Mouse (Mus musculus): ENCODE measurements around the gene Dnajb3. TPM values are rescaled to one million over a fixed set of nuclear protein-coding genes. Genes with fewer than 3 reads are reported as not detected.

The Dnajb3 gene
- polyA plus RNA-seq, 1 experiment from 2014 or later, result 9.6 TPM

GRCm38 (mm10) chr1:88215466-88216380, 10.1 kb upstream of the Dnajb3 start:
- Histone ChIP-seq H3K36me3 (ENCODE audit: control insufficient read depth, insufficient read depth, low read length) (peaks cover 2% of the 10 kb centered on the region; the same call in 1 of the 2 replicates), H3K9ac (ENCODE audit: low read depth, low read length) (no peak overlapping the region), H3K27ac (ENCODE audit: low read depth, low read length) (no peak overlapping the region), H3K4me1 (ENCODE audit: control insufficient read depth, insufficient read depth, low read length) (no peaks in the 10 kb centered on the region), H3K4me2 (no peak overlapping the region), H3K27me3 (ENCODE audit: control insufficient read depth, insufficient read depth, low read length) (no peaks in the 10 kb centered on the region), H3K4me3 (ENCODE audit: low read depth, low read length) (no peak overlapping the region), H3K9me3 (replicated peaks; ENCODE audit: control insufficient read depth, low read length) (peaks cover 60% of the 10 kb centered on the region)
- WGBS (ENCODE audit: insufficient replicate concordance), result 62% methylated on average over 10 of the region's 10 CpGs
- ATAC-seq (replicated peaks; ENCODE audit: insufficient number of reproducible peaks, low FRiP score, low TSS enrichment), result no peak

- no peaks in the 10 kb centered on the region for H3K4me1 ChIP-seq (ENCODE audit: control insufficient read depth, insufficient read depth, low read length)
- peaks cover 2% of the 10 kb centered on the region; the same call in 1 of the 2 replicates for H3K36me3 ChIP-seq (ENCODE audit: control insufficient read depth, insufficient read depth, low read length)
- no peak overlapping the region for H3K9ac ChIP-seq (ENCODE audit: low read depth, low read length)
- WGBS (ENCODE audit: insufficient replicate concordance), result 71% methylated on average over 2 of the region's 2 CpGs
- no peak; the same call in 1 of the 2 replicates for ATAC-seq (replicated peaks; ENCODE audit: insufficient number of reproducible peaks, low FRiP score, low TSS enrichment)
- peaks cover 60% of the 10 kb centered on the region for H3K9me3 ChIP-seq (replicated peaks; ENCODE audit: control insufficient read depth, low read length)
- H3K27ac ChIP-seq (ENCODE audit: low read depth, low read length), result no peak overlapping the region
- H3K27me3 ChIP-seq (ENCODE audit: control insufficient read depth, insufficient read depth, low read length), result no peaks in the 10 kb centered on the region
- no peak overlapping the region for H3K4me2 ChIP-seq
- H3K4me3 ChIP-seq (ENCODE audit: low read depth, low read length), result no peak overlapping the region
Observed at GRCm38 (mm10) chr1:88214462-88214952, 8.9 kb upstream of the Dnajb3 start.

DNA sequence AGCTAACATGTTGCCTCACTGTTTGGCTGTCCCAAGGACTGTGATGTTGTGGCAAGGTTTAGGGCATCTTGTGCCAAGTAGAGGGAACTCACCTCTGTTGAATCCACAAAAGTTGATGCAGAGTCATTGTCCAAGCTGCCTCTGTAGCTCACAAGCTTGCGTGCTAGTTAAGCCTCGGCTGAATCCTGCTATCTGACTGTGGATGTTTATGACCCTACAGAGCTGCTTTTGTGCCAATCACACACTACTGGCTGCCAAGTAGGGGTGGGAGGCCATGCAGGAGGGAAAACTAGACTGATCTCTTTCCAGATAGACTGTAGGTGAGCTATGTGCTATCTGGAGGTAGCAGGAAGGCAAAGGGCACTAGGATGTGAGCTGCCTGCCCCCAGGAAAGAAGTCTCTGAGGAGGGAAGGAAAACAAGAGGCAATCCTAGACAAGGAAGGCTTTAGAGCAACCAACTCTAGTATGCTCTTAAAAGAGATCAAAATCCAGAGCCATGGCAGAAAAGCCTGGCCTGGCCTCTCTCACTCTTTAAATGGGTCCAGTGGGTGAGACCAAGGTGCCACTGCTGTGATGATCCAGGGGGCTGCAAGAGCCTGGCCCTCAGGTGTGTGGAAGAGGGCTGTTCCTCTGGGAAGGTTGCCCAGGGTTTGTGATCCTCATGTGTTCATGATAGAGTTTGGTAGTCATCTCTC, 8.3 kb upstream of the Dnajb3 start:
- Histone ChIP-seq H3K27me3 (ENCODE audit: control insufficient read depth, insufficient read depth, low read length) (no peaks in the 10 kb centered on the region), H3K27ac (ENCODE audit: low read depth, low read length) (no peak overlapping the region), H3K4me1 (ENCODE audit: control insufficient read depth, insufficient read depth, low read length) (no peaks in the 10 kb centered on the region), H3K4me2 (no peak overlapping the region), H3K9me3 (replicated peaks; ENCODE audit: control insufficient read depth, low read length) (peaks cover 60% of the 10 kb centered on the region), H3K4me3 (ENCODE audit: low read depth, low read length) (no peak overlapping the region), H3K9ac (ENCODE audit: low read depth, low read length) (no peak overlapping the region), H3K36me3 (ENCODE audit: control insufficient read depth, insufficient read depth, low read length) (peaks cover 2% of the 10 kb centered on the region; the same call in 1 of the 2 replicates)
- 67% methylated on average over 2 of the region's 2 CpGs for WGBS (ENCODE audit: insufficient replicate concordance)
- 0 out of 2 replicates have a peak, but pooled peaks have one; percentile 3 for ATAC-seq (replicated peaks; ENCODE audit: insufficient number of reproducible peaks, low FRiP score, low TSS enrichment)

- no peaks in the 10 kb centered on the region for H3K27me3 ChIP-seq (ENCODE audit: control insufficient read depth, insufficient read depth, low read length)
- H3K36me3 ChIP-seq (ENCODE audit: control insufficient read depth, insufficient read depth, low read length), result peaks cover 2% of the 10 kb centered on the region; the same call in 1 of the 2 replicates
- no peak overlapping the region for H3K4me3 ChIP-seq (ENCODE audit: low read depth, low read length)
- no peak overlapping the region for H3K27ac ChIP-seq (ENCODE audit: low read depth, low read length)
- H3K4me1 ChIP-seq (ENCODE audit: control insufficient read depth, insufficient read depth, low read length), result no peaks in the 10 kb centered on the region
- H3K9me3 ChIP-seq (replicated peaks; ENCODE audit: control insufficient read depth, low read length), result peaks cover 60% of the 10 kb centered on the region
- no peak overlapping the region for H3K9ac ChIP-seq (ENCODE audit: low read depth, low read length)
- H3K4me2 ChIP-seq, result no peak overlapping the region
- 66% methylated on average over 1 of the region's 1 CpGs for WGBS (ENCODE audit: insufficient replicate concordance)
- no peak for ATAC-seq (replicated peaks; ENCODE audit: insufficient number of reproducible peaks, low FRiP score, low TSS enrichment)
Observed at GRCm38 (mm10) chr1:88213061-88213460, 7.5 kb upstream of the Dnajb3 start.

- Histone ChIP-seq H3K4me2 (no peak overlapping the region), H3K27me3 (ENCODE audit: control insufficient read depth, insufficient read depth, low read length) (no peaks in the 10 kb centered on the region), H3K9me3 (replicated peaks; ENCODE audit: control insufficient read depth, low read length) (peaks cover 58% of the 10 kb centered on the region), H3K36me3 (ENCODE audit: control insufficient read depth, insufficient read depth, low read length) (peaks cover 2% of the 10 kb centered on the region; the same call in 1 of the 2 replicates), H3K9ac (ENCODE audit: low read depth, low read length) (no peak overlapping the region), H3K27ac (ENCODE audit: low read depth, low read length) (no peak overlapping the region), H3K4me1 (ENCODE audit: control insufficient read depth, insufficient read depth, low read length) (no peaks in the 10 kb centered on the region), H3K4me3 (ENCODE audit: low read depth, low read length) (no peak overlapping the region)
- peak; percentile 11 for ATAC-seq (replicated peaks; ENCODE audit: insufficient number of reproducible peaks, low FRiP score, low TSS enrichment)
- 60% methylated on average over 8 of the region's 8 CpGs for WGBS (ENCODE audit: insufficient replicate concordance)
Observed at GRCm38 (mm10) chr1:88212341-88213045, 6.9 kb upstream of the Dnajb3 start.

GRCm38 (mm10) chr1:88211812-88212211, 6.2 kb upstream of the Dnajb3 start, which contains the start of gene Ugt1a1:
Gene Ugt1a1 (plus strand): TSS chr1:88211959.
- 62% methylated on average over 8 of the region's 8 CpGs for WGBS (ENCODE audit: insufficient replicate concordance)
- no peak within 1 kb of the TSS for H3K4me2 ChIP-seq
- H3K27me3 ChIP-seq (ENCODE audit: control insufficient read depth, insufficient read depth, low read length), result no peaks in the 10 kb centered on the region
- no peak within 1 kb of the TSS for H3K4me3 ChIP-seq (ENCODE audit: low read depth, low read length)
- ATAC-seq (replicated peaks; ENCODE audit: insufficient number of reproducible peaks, low FRiP score, low TSS enrichment), result no peak
- H3K4me1 ChIP-seq (ENCODE audit: control insufficient read depth, insufficient read depth, low read length), result no peaks in the 10 kb centered on the region
- no peak within 1 kb of the TSS for H3K9ac ChIP-seq (ENCODE audit: low read depth, low read length)
- peaks cover 52% of the 10 kb centered on the region for H3K9me3 ChIP-seq (replicated peaks; ENCODE audit: control insufficient read depth, low read length)
- H3K36me3 ChIP-seq (ENCODE audit: control insufficient read depth, insufficient read depth, low read length), result peaks cover 2% of the 10 kb centered on the region; the same call in 1 of the 2 replicates
- H3K27ac ChIP-seq (ENCODE audit: low read depth, low read length), result no peak within 1 kb of the TSS

- H3K27me3 ChIP-seq (ENCODE audit: control insufficient read depth, insufficient read depth, low read length), result no peaks in the 10 kb centered on the region
- WGBS (ENCODE audit: insufficient replicate concordance), result 41% methylated on average over 2 of the region's 2 CpGs
- peak; percentile 74 for ATAC-seq (replicated peaks; ENCODE audit: insufficient number of reproducible peaks, low FRiP score, low TSS enrichment)
- no peak overlapping the region for H3K4me3 ChIP-seq (ENCODE audit: low read depth, low read length)
- peaks cover 1% of the 10 kb centered on the region; the same call in 1 of the 2 replicates for H3K36me3 ChIP-seq (ENCODE audit: control insufficient read depth, insufficient read depth, low read length)
- no peaks in the 10 kb centered on the region for H3K4me1 ChIP-seq (ENCODE audit: control insufficient read depth, insufficient read depth, low read length)
- H3K27ac ChIP-seq (ENCODE audit: low read depth, low read length), result peak overlapping the region; percentile 70
- no peak overlapping the region for H3K4me2 ChIP-seq
- H3K9me3 ChIP-seq (replicated peaks; ENCODE audit: control insufficient read depth, low read length), result peaks cover 8% of the 10 kb centered on the region
- H3K9ac ChIP-seq (ENCODE audit: low read depth, low read length), result no peak overlapping the region
Observed at GRCm38 (mm10) chr1:88206843-88207479, 1.4 kb upstream of the Dnajb3 start.

- no peak within 1 kb of the TSS for H3K9ac ChIP-seq (ENCODE audit: low read depth, low read length)
- no peaks in the 10 kb centered on the region for H3K9me3 ChIP-seq (replicated peaks; ENCODE audit: control insufficient read depth, low read length)
- no peak within 1 kb of the TSS for H3K4me2 ChIP-seq
- 75% methylated on average over 7 of the region's 7 CpGs for WGBS (ENCODE audit: insufficient replicate concordance)
- no peak for ATAC-seq (replicated peaks; ENCODE audit: insufficient number of reproducible peaks, low FRiP score, low TSS enrichment)
- H3K36me3 ChIP-seq (ENCODE audit: control insufficient read depth, insufficient read depth, low read length), result no peaks in the 10 kb centered on the region
- H3K4me3 ChIP-seq (ENCODE audit: low read depth, low read length), result no peak within 1 kb of the TSS
- H3K27ac ChIP-seq (ENCODE audit: low read depth, low read length), result no peak within 1 kb of the TSS
- H3K4me1 ChIP-seq (ENCODE audit: control insufficient read depth, insufficient read depth, low read length), result no peaks in the 10 kb centered on the region
- no peaks in the 10 kb centered on the region for H3K27me3 ChIP-seq (ENCODE audit: control insufficient read depth, insufficient read depth, low read length)
Observed at GRCm38 (mm10) chr1:88200456-88200855, 5.1 kb downstream of the Dnajb3 start, which contains the start of gene Ugt1a2. Gene Ugt1a2 (plus strand): TSS chr1:88200601.
